Mouse (Mus musculus) limb, embryonic 12.5 days (tissue): ENCODE measurements around the gene Rab14. TPM values are rescaled to one million over a fixed set of nuclear protein-coding genes. Genes with fewer than 3 reads are reported as not detected.

Source experiments
- ATAC-seq: fragments of 200-750 bp; cut with Nextera tagmentation; 2 replicates; pipeline ENCODE4 v1.8.0; 2017; ENCODE audit warnings: low read depth, moderate TSS enrichment; ENCODE audit not compliant: insufficient number of reproducible peaks, insufficient read depth, low FRiP score, low TSS enrichment
- H3K27ac ChIP-seq: fragments of 300-500 bp; sonication (generic); 2 replicates; pipeline ENCODE4 v1.5.1; 2016; ENCODE audit warnings: mild to moderate bottlenecking, moderate library complexity
- H3K27me3 ChIP-seq: fragments of 300-500 bp; sonication (generic); 2 replicates; pipeline ENCODE4 v1.6.1; 2016; ENCODE audit warnings: mild to moderate bottlenecking, moderate library complexity
- H3K36me3 ChIP-seq: fragments of 300-500 bp; sonication (generic); 2 replicates; pipeline ENCODE4 v1.6.1; 2016; ENCODE audit warnings: mild to moderate bottlenecking, moderate library complexity
- H3K4me1 ChIP-seq: fragments of 300-500 bp; sonication (generic); replicated peaks from 2 replicates; pipeline ENCODE4 v1.6.1; 2016
- H3K4me2 ChIP-seq: fragments of 300-500 bp; sonication (generic); 2 replicates; pipeline ENCODE4 v1.6.1; 2016; ENCODE audit warnings: mild to moderate bottlenecking, moderate library complexity
- H3K4me3 ChIP-seq: fragments of 300-500 bp; sonication (generic); replicated peaks from 2 replicates; pipeline ENCODE4 v1.5.1; 2016; ENCODE audit warnings: mild to moderate bottlenecking
- H3K9ac ChIP-seq: fragments of 300-500 bp; sonication (generic); replicated peaks from 2 replicates; pipeline ENCODE4 v1.6.1; 2016; ENCODE audit warnings: mild to moderate bottlenecking, moderate library complexity
- H3K9me3 ChIP-seq: fragments of 300-500 bp; sonication (generic); 2 replicates; pipeline ENCODE4 v1.6.1; 2016; ENCODE audit warnings: mild to moderate bottlenecking, moderate library complexity
- WGBS: fragments of 180-500 bp; shearing (Covaris S2); methylation state at CpG from one replicate; pipeline ENCODE4 v1.1.7; 2016; 5-methylcytosine and 5-hydroxymethylcytosine counted together
- polyA plus RNA-seq: library from polyadenylated mRNA; unstranded; fragments of >200 nt; fragmentation: Nextera tagmentation; extraction: Ambion mirVana; gene quantifications from 2 replicates; pipeline ENCODE4 v1.2.1, GENCODE M21; 2016

Gene Rab14
- polyA plus RNA-seq, 1 experiment from 2014 or later: 291 TPM

GRCm38 (mm10) chr2:35172246-35172645 is 28.7 kb downstream of the Rab14 start:
- Histone ChIP-seq H3K36me3 (peaks cover 98% of the 10 kb centered on the region), H3K4me2 (no peak overlapping the region), H3K27ac (no peak overlapping the region), H3K9ac (no peak overlapping the region), H3K9me3 (no peaks in the 10 kb centered on the region), H3K4me3 (no peak overlapping the region), H3K4me1 (0 out of 2 replicates have a peak, but pooled peaks cover 4% of the 10 kb centered on the region), H3K27me3 (no peaks in the 10 kb centered on the region)
- ATAC-seq: no peak
- 92% methylated on average over 4 of the region's 4 CpGs for WGBS

- Histone ChIP-seq H3K36me3 (peaks cover 97% of the 10 kb centered on the region), H3K4me2 (no peak overlapping the region), H3K9me3 (no peaks in the 10 kb centered on the region), H3K27ac (no peak overlapping the region), H3K27me3 (no peaks in the 10 kb centered on the region), H3K4me1 (0 out of 2 replicates have a peak, but pooled peaks cover 4% of the 10 kb centered on the region), H3K4me3 (no peak overlapping the region), H3K9ac (no peak overlapping the region)
- ATAC-seq: no peak
- 91% methylated on average over 10 of the region's 10 CpGs for WGBS
These were observed 29.5 kb downstream of the Rab14 start for GRCm38 (mm10) chr2:35171341-35171861.

- Histone ChIP-seq H3K36me3 (peaks cover 92% of the 10 kb centered on the region), H3K27ac (no peak overlapping the region), H3K4me2 (no peak overlapping the region), H3K4me3 (no peak overlapping the region), H3K27me3 (no peaks in the 10 kb centered on the region), H3K9ac (no peak overlapping the region), H3K4me1 (0 out of 2 replicates have a peak, but pooled peaks cover 4% of the 10 kb centered on the region), H3K9me3 (no peaks in the 10 kb centered on the region)
- WGBS: 85% methylated on average over 2 of the region's 2 CpGs
- ATAC-seq: no peak
These were observed 31.5 kb downstream of the Rab14 start for GRCm38 (mm10) chr2:35169452-35169851.

- peaks cover 94% of the 10 kb centered on the region for H3K36me3 ChIP-seq
- H3K9ac ChIP-seq: no peak overlapping the region
- no peak overlapping the region for H3K4me3 ChIP-seq
- H3K27ac ChIP-seq: no peak overlapping the region
- 90% methylated on average over 5 of the region's 5 CpGs for WGBS
- no peak overlapping the region for H3K4me2 ChIP-seq
- no peak for ATAC-seq
- H3K9me3 ChIP-seq: no peaks in the 10 kb centered on the region
- no peaks in the 10 kb centered on the region for H3K27me3 ChIP-seq
- no peaks in the 10 kb centered on the region for H3K4me1 ChIP-seq
These were observed 34.1 kb downstream of the Rab14 start for GRCm38 (mm10) chr2:35166816-35167215.

- no peak for ATAC-seq
- WGBS: 95% methylated on average over 13 of the region's 13 CpGs
- H3K4me2 ChIP-seq: no peak overlapping the region
- H3K27ac ChIP-seq: no peak overlapping the region
- no peaks in the 10 kb centered on the region for H3K4me1 ChIP-seq
- H3K9me3 ChIP-seq: no peaks in the 10 kb centered on the region
- H3K9ac ChIP-seq: no peak overlapping the region
- no peaks in the 10 kb centered on the region for H3K27me3 ChIP-seq
- no peak overlapping the region for H3K4me3 ChIP-seq
- H3K36me3 ChIP-seq: peaks cover 89% of the 10 kb centered on the region
These were observed 35.5 kb downstream of the Rab14 start for GRCm38 (mm10) chr2:35165416-35165815.

GRCm38 (mm10) chr2:35163396-35163795 is 37.5 kb downstream of the Rab14 start:
- no peaks in the 10 kb centered on the region for H3K9me3 ChIP-seq
- no peak overlapping the region for H3K4me3 ChIP-seq
- H3K27ac ChIP-seq: no peak overlapping the region
- H3K4me2 ChIP-seq: no peak overlapping the region
- peaks cover 3% of the 10 kb centered on the region; the same call in 1 of the 2 replicates for H3K4me1 ChIP-seq
- WGBS: 91% methylated on average over 5 of the region's 5 CpGs
- H3K9ac ChIP-seq: no peak overlapping the region
- ATAC-seq: no peak
- H3K36me3 ChIP-seq: peaks cover 85% of the 10 kb centered on the region
- no peaks in the 10 kb centered on the region for H3K27me3 ChIP-seq

- H3K27me3 ChIP-seq: no peaks in the 10 kb centered on the region
- no peak overlapping the region for H3K4me3 ChIP-seq
- no peak overlapping the region for H3K4me2 ChIP-seq
- H3K36me3 ChIP-seq: peaks cover 85% of the 10 kb centered on the region
- ATAC-seq: no peak
- H3K9me3 ChIP-seq: no peaks in the 10 kb centered on the region
- H3K9ac ChIP-seq: no peak overlapping the region
- WGBS: 90% methylated on average over 4 of the region's 4 CpGs
- no peak overlapping the region for H3K27ac ChIP-seq
- peaks cover 3% of the 10 kb centered on the region; the same call in 1 of the 2 replicates for H3K4me1 ChIP-seq
These were observed 39.0 kb downstream of the Rab14 start for GRCm38 (mm10) chr2:35161846-35162488.

- Histone ChIP-seq H3K36me3 (peaks cover 85% of the 10 kb centered on the region), H3K9ac (no peak overlapping the region), H3K4me3 (no peak overlapping the region), H3K9me3 (no peaks in the 10 kb centered on the region), H3K27me3 (no peaks in the 10 kb centered on the region), H3K4me1 (peaks cover 3% of the 10 kb centered on the region; the same call in 1 of the 2 replicates), H3K27ac (no peak overlapping the region), H3K4me2 (no peak overlapping the region)
- 41% methylated on average over 5 of the region's 5 CpGs for WGBS
- ATAC-seq: no peak
These were observed 40.7 kb downstream of the Rab14 start for GRCm38 (mm10) chr2:35160206-35160605.

- 80% methylated on average over 3 of the region's 3 CpGs for WGBS
- no peak overlapping the region for H3K4me2 ChIP-seq
- H3K9me3 ChIP-seq: no peaks in the 10 kb centered on the region
- no peak overlapping the region for H3K9ac ChIP-seq
- H3K27me3 ChIP-seq: no peaks in the 10 kb centered on the region
- peaks cover 3% of the 10 kb centered on the region; the same call in 1 of the 2 replicates for H3K4me1 ChIP-seq
- no peak overlapping the region for H3K27ac ChIP-seq
- peaks cover 90% of the 10 kb centered on the region for H3K36me3 ChIP-seq
- H3K4me3 ChIP-seq: no peak overlapping the region
- no peak for ATAC-seq
These were observed 42.6 kb downstream of the Rab14 start for GRCm38 (mm10) chr2:35158358-35158757.

- no peak for ATAC-seq
- peaks cover 90% of the 10 kb centered on the region for H3K36me3 ChIP-seq
- no peaks in the 10 kb centered on the region for H3K27me3 ChIP-seq
- 91% methylated on average over 7 of the region's 7 CpGs for WGBS
- H3K4me2 ChIP-seq: no peak overlapping the region
- no peak overlapping the region for H3K9ac ChIP-seq
- H3K27ac ChIP-seq: no peak overlapping the region
- H3K9me3 ChIP-seq: no peaks in the 10 kb centered on the region
- no peak overlapping the region for H3K4me3 ChIP-seq
- H3K4me1 ChIP-seq: peaks cover 3% of the 10 kb centered on the region; the same call in 1 of the 2 replicates
These were observed 43.1 kb downstream of the Rab14 start for GRCm38 (mm10) chr2:35157836-35158235.

GRCm38 (mm10) chr2:35156985-35157384 is 43.9 kb downstream of the Rab14 start:
- Histone ChIP-seq H3K36me3 (peaks cover 90% of the 10 kb centered on the region), H3K27ac (no peak overlapping the region), H3K4me1 (peaks cover 3% of the 10 kb centered on the region; the same call in 1 of the 2 replicates), H3K9me3 (no peaks in the 10 kb centered on the region), H3K27me3 (no peaks in the 10 kb centered on the region), H3K4me2 (no peak overlapping the region), H3K9ac (no peak overlapping the region), H3K4me3 (no peak overlapping the region)
- WGBS: 92% methylated on average over 2 of the region's 2 CpGs
- ATAC-seq: no peak
